Mouse (Mus musculus) testis, postnatal 10 days (tissue): Measurements from ENCODE around the gene Cyb5r1.

Experiments
- DNase-seq: peaks from one replicate; pipeline ENCODE4 v3.0.0; 2021; ENCODE audit warnings: low spot score

Cyb5r1 gene

DNA sequence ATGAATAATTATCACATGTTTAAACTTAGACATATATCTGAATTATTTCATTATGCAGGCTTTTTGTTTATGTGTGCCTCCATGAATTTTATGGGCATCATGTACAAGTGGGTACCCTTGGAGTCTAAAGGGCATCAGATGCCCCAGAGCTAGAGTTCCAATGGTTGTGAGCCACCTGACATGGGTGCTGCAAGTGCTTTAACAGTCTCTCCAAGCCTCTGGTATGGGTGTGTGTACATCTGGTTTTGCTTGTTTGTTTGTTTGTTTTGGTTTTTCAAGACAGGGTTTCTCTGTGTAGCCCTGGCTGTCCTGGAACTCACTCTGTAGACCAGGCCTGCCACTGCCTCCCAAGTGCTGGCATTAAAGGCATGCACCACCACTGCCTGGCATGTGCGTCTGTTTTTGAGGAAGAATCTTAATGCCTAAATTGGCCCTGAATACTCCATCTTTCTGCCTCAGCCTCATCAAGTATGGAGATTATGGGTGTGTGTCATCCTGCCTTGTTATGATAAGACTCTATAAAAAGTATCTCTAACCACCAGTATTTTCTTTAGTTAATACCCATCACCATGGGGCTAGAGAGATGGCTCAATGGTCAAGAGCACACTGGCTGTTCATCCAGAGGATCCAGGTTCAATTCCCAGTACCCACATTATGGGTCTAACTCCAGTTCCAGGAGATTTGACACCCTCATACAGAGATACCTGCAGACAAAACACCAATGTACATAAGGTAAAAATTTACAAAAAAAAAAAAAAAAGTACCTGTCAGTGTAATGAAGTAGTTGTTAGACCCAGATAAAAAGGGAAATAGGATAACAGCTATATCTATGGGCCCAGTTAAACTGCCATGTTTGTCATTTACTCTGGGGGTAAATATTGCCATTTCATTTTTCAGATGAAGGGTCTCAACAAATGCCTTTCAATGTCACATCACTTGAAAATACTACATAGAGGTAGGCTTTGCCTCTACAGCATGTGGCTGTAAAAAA, 55.2 kb downstream of the Cyb5r1 start:
- DNase-seq: no peak
